Mouse (Mus musculus) lung, postnatal 36 days (tissue): ENCODE data around the gene Ctr9.

Experiments used
- DNase-seq: peaks from one replicate; pipeline ENCODE4 v3.0.0; 2022; ENCODE audit warnings: mixed read lengths

Gene Ctr9

GRCm38 (mm10) chr7:111028281-111029045 is at the start of gene Ctr9:
TSS of gene Ctr9 (plus strand) at chr7:111028951.
- peak; percentile 94 for DNase-seq

- DNase-seq = peak; percentile 45
Measured at GRCm38 (mm10) chr7:110981036-110981435, 47.7 kb upstream of the Ctr9 start.

GRCm38 (mm10) chr7:110982053-110982705 is 46.6 kb upstream of the Ctr9 start, which contains the start of gene Mrvi1:
TSS of gene Mrvi1 (minus strand) at chr7:110982461.
- DNase-seq = peak; percentile 70

GRCm38 (mm10) chr7:110982764-110983163 is 46.0 kb upstream of the Ctr9 start:
- peak; percentile 80 for DNase-seq

GRCm38 (mm10) chr7:110983621-110984020 is 45.1 kb upstream of the Ctr9 start:
- DNase-seq = peak; percentile 54

- DNase-seq = peak; percentile 28
Measured at GRCm38 (mm10) chr7:110985581-110986265, 43.0 kb upstream of the Ctr9 start.

- DNase-seq = no peak
Measured at GRCm38 (mm10) chr7:110988081-110988480, 40.7 kb upstream of the Ctr9 start.

GRCm38 (mm10) chr7:110989286-110989879 is 39.4 kb upstream of the Ctr9 start:
- no peak for DNase-seq

GRCm38 (mm10) chr7:110990356-110991220 is 38.2 kb upstream of the Ctr9 start:
- DNase-seq = no peak

- DNase-seq = no peak
Measured at GRCm38 (mm10) chr7:110991221-110991494, 37.6 kb upstream of the Ctr9 start.

GRCm38 (mm10) chr7:110998887-110999827 is 29.6 kb upstream of the Ctr9 start:
- no peak for DNase-seq

GRCm38 (mm10) chr7:111004136-111004840 is 24.5 kb upstream of the Ctr9 start:
- DNase-seq = no peak

GRCm38 (mm10) chr7:111014039-111014605 is 14.6 kb upstream of the Ctr9 start:
- DNase-seq = peak; percentile 28

- DNase-seq = peak; percentile 94
Measured at GRCm38 (mm10) chr7:111014893-111015292, 13.9 kb upstream of the Ctr9 start.

GRCm38 (mm10) chr7:111015731-111016130 is 13.0 kb upstream of the Ctr9 start:
- DNase-seq = no peak

GRCm38 (mm10) chr7:111016921-111017320 is 11.8 kb upstream of the Ctr9 start:
- DNase-seq = no peak

- no peak for DNase-seq
Measured at GRCm38 (mm10) chr7:111020814-111021213, 7.9 kb upstream of the Ctr9 start.

GRCm38 (mm10) chr7:111024068-111024594 is 4.6 kb upstream of the Ctr9 start:
- DNase-seq = peak; percentile 50

- no peak for DNase-seq
Measured at GRCm38 (mm10) chr7:111024912-111025311, 3.8 kb upstream of the Ctr9 start.

- peak; percentile 39 for DNase-seq
Measured at GRCm38 (mm10) chr7:111029046-111029553, 349 bp downstream of the Ctr9 start.
